Mouse (Mus musculus) liver, embryonic 14.5 days (tissue): ENCODE results near the gene Sec22a. TPM values are rescaled to one million over a fixed set of nuclear protein-coding genes. Genes with fewer than 3 reads are reported as not detected.

Experiments
- ATAC-seq: fragments of 200-750 bp; cut with Nextera tagmentation; 2 replicates; pipeline ENCODE4 v1.8.0; 2017; ENCODE audit warnings: moderate number of reproducible peaks, mild to moderate bottlenecking, moderate library complexity; ENCODE audit not compliant: insufficient read depth
- DNase-seq, 3 experiments: peaks; one replicate each; pipeline ENCODE4 v3.0.0-alpha.2; 2012 to 2013; ENCODE audit warnings: low read depth in 3 of 3, low spot score in 3 of 3
- H3K27ac ChIP-seq: fragments of 300-500 bp; sonication (generic); 2 replicates; pipeline ENCODE4 v1.5.1; 2014; ENCODE audit warnings: moderate library complexity, mild to moderate bottlenecking, control low read depth, inconsistent platforms
- H3K27me3 ChIP-seq: fragments of 300-500 bp; sonication (generic); 2 replicates; pipeline ENCODE4 v1.6.1; 2014; ENCODE audit warnings: mild to moderate bottlenecking, low read length, moderate library complexity; ENCODE audit not compliant: control insufficient read depth, insufficient read depth
- H3K36me3 ChIP-seq: fragments of 300-500 bp; sonication (generic); replicated peaks from 2 replicates; pipeline ENCODE4 v1.6.1; 2014; ENCODE audit warnings: low read depth; ENCODE audit not compliant: control insufficient read depth, insufficient read depth
- H3K4me1 ChIP-seq, 2 experiments: fragments of 200-500 bp in 1 of 2; fragments of 300-500 bp in 1 of 2; sonication (generic) in 1 of 2; replicated peaks; 2 replicates each; pipeline ENCODE4 v1.6.1; 2012 to 2014; ENCODE audit warnings: antibody characterized with exemption in 1 of 2, inconsistent platforms in 1 of 2, low read length in 1 of 2; ENCODE audit not compliant: control insufficient read depth in 2 of 2, insufficient read depth in 2 of 2
- H3K4me2 ChIP-seq: fragments of 300-500 bp; sonication (generic); 2 replicates; pipeline ENCODE4 v1.6.1; 2014; ENCODE audit warnings: low read depth, mild to moderate bottlenecking, control low read depth, moderate library complexity
- H3K4me3 ChIP-seq, 2 experiments: fragments of 200-500 bp in 1 of 2; fragments of 300-500 bp in 1 of 2; sonication (generic) in 1 of 2; 2 replicates each; pipeline ENCODE4 v1.5.1; 2012 to 2014; ENCODE audit warnings: low read depth in 2 of 2, low read length in 2 of 2, mild to moderate bottlenecking in 2 of 2, control low read depth in 1 of 2, inconsistent platforms in 1 of 2, moderate library complexity in 1 of 2; ENCODE audit not compliant: insufficient read depth in 1 of 2
- H3K9ac ChIP-seq: fragments of 300-500 bp; sonication (generic); replicated peaks from 2 replicates; pipeline ENCODE4 v1.6.1; 2014; ENCODE audit warnings: mild to moderate bottlenecking, control low read depth, moderate library complexity
- H3K9me3 ChIP-seq: fragments of 300-500 bp; sonication (generic); 2 replicates; pipeline ENCODE4 v1.6.1; 2016; ENCODE audit warnings: low read length, mixed read lengths; ENCODE audit not compliant: control insufficient read depth
- CTCF ChIP-seq: IDR thresholded peaks from 2 replicates; pipeline ENCODE4 v1.5.1; 2016; ENCODE audit warnings: antibody characterized with exemption, low read depth, control low read depth
- EP300 ChIP-seq: IDR thresholded peaks from 2 replicates; pipeline ENCODE4 v1.6.1; 2016; ENCODE audit warnings: antibody characterized with exemption, low read depth
- WGBS: fragments of 180-500 bp; shearing (Covaris S2); extraction: QIAGEN DNeasy Blood & Tissue Kit; methylation state at CpG from one replicate; pipeline ENCODE4 v1.1.7; 2014; ENCODE audit not compliant: insufficient replicate concordance; 5-methylcytosine and 5-hydroxymethylcytosine counted together
- polyA plus RNA-seq, 2 experiments: library from polyadenylated mRNA; depleted of rRNA in 1 of 2; stranded (reverse) in 1 of 2; unstranded in 1 of 2; fragments of >200 nt; fragmentation: Nextera tagmentation in 1 of 2; extraction: Ambion mirVana in 1 of 2; gene quantifications; 2 replicates each; pipeline versions ENCODE4 v1.2.1 to v1.2.3; 2012 to 2014

Sec22a gene
- polyA plus RNA-seq, 2 experiments = 2.7 to 11.9 TPM

DNA sequence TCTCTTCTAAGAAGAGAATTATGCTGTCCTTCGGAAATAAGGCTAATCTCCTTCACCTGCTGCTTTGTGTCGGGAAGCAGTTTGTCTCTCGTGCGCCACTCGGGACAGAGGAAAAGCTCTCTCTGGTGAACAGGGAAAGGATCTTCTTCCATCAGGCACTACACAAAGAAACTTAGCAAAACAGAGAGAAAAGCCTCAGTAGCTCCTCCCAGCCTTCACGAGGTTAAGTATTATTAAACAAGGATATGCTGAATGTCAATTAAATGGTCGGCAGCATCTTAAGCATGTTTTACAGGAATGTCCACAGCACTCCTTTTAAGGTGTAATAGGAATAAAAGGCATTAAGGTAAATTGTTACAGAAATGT is 328 bp upstream of the Sec22a start:
- H3K9ac ChIP-seq = no peak overlapping the region; the same call in 1 of the 2 replicates
- H3K36me3 ChIP-seq = no peaks in the 10 kb centered on the region
- ATAC-seq = no peak
- no peak overlapping the region for H3K27ac ChIP-seq
- H3K27me3 ChIP-seq = no peaks in the 10 kb centered on the region
- TF ChIP-seq CTCF (no peak), EP300 (no peak; the same call in 1 of the 2 replicates)
- WGBS = 0% methylated on average over 7 of the region's 7 CpGs
- peak overlapping the region; percentile 84 for H3K4me2 ChIP-seq
- no peaks in the 10 kb centered on the region for H3K9me3 ChIP-seq
- H3K4me1 ChIP-seq = peaks cover 4 to 8% of the 10 kb centered on the region in 2 experiments; a peak in 3 of 4 replicates
- no peak for DNase-seq
- peak overlapping the region; percentile 62 to 75 for H3K4me3 ChIP-seq

DNA sequence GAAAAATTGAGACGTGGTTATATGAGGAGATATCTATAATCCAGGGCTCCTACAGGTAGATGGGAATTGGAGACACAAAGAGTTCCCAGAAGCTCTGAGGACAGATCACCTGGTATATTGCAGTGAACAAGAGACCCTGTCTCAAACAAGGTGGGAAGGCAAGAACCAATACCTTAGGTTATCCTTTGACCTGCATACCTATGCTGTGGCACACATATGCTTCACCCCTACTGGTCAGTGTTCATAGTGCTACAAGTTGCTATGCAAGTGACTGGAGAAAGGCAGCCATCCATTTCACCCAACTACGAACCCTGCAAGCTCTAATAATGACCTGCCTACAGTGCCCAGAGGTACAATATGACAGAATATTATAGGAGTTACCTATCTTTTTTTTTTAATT is 1.5 kb downstream of the Sec22a start:
- TF ChIP-seq CTCF = no peak
- no peak for TF ChIP-seq EP300
- WGBS = 74% methylated on average over 2 of the region's 2 CpGs

DNA sequence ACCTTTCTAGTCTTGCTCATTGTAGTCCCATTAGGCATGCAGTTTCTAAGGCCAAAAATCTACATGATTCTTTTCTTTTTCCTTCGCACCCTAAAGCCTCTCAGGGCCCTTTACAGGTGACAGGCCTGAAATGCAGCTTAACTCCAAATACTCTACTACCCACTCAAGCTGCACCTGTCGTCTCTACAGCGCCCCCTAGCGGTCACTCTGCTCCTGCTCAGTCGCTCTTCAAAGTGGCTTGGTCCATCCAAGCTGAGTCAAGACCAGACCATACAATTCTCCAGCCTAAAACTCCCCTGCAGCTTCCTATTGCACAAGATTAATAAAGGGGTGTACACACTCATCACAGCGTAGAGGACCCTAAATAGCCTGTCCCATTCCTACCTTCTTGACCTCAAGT is 3.1 kb downstream of the Sec22a start:
- Histone ChIP-seq H3K27me3 (no peaks in the 10 kb centered on the region), H3K27ac (no peak overlapping the region), H3K9ac (no peak overlapping the region), H3K36me3 (no peaks in the 10 kb centered on the region), H3K4me2 (no peak overlapping the region), H3K4me3 (no peak overlapping the region), H3K4me1 (peaks cover 4 to 8% of the 10 kb centered on the region in 2 experiments; a peak in 3 of 4 replicates), H3K9me3 (no peaks in the 10 kb centered on the region)
- ATAC-seq = no peak
- TF ChIP-seq CTCF (peak; percentile 93), EP300 (no peak)
- DNase-seq = peak; percentile 38 to 52 (median 49)
- WGBS = 23% methylated on average over 6 of the region's 6 CpGs

More for the DNA sequence above, 1.5 kb downstream of the Sec22a start:
- no peak for DNase-seq
- Histone ChIP-seq H3K4me1 (peaks cover 4 to 8% of the 10 kb centered on the region in 2 experiments; a peak in 3 of 4 replicates), H3K9me3 (no peaks in the 10 kb centered on the region), H3K9ac (no peak overlapping the region), H3K27ac (no peak overlapping the region), H3K36me3 (no peaks in the 10 kb centered on the region), H3K4me3 (no peak overlapping the region), H3K27me3 (no peaks in the 10 kb centered on the region), H3K4me2 (no peak overlapping the region; the same call in 1 of the 2 replicates)
- ATAC-seq = no peak

DNA sequence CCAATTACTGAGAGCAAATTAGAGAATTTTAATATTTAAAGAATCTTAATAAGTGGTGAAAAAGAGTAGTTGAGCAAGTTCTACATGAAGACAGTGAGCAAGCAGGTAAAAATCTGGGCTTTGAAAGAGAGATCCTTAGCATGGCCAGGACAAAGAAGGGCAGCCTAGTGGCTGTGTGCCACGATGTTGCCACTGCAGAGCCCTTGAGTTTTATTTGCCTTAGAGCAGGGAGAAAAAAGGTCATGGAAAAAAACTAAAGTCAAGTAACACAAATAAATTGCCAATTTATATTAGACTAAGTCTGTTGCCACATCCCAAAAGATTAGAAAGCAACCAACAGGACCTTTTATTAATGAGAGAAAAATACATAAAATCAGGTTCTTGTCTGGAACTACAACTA is 6.3 kb downstream of the Sec22a start:
- H3K4me3 ChIP-seq = no peak overlapping the region
- H3K4me2 ChIP-seq = no peak overlapping the region
- H3K27ac ChIP-seq = no peak overlapping the region
- ATAC-seq = no peak
- TF ChIP-seq CTCF = no peak
- H3K36me3 ChIP-seq = no peaks in the 10 kb centered on the region
- WGBS = 78% methylated on average over 1 of the region's 1 CpGs
- H3K9ac ChIP-seq = no peak overlapping the region
- DNase-seq = no peak
- H3K27me3 ChIP-seq = no peaks in the 10 kb centered on the region
- H3K9me3 ChIP-seq = no peaks in the 10 kb centered on the region
- no peaks in the 10 kb centered on the region for H3K4me1 ChIP-seq

DNA sequence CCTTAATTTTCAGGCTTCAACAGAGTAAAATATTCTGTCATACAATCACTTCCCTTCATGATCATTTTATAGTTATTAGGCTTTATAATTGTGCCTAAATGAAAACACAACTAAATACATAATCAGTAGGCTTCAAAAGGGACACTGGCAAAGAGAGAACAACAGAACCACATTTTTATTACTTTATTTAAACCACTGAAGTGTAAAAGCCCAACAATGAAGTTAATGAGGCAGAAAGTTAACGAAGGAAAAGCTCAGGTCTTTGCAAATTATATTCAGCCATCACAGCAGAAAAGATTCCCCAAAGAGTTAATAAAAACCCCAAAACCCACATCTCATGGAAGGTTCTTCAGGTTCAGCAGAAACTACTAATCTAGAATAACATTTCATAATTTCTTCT is 33.3 kb downstream of the Sec22a start:
- no peak overlapping the region for H3K4me2 ChIP-seq
- no peaks in the 10 kb centered on the region for H3K9me3 ChIP-seq
- H3K9ac ChIP-seq = no peak overlapping the region
- no peak overlapping the region for H3K27ac ChIP-seq
- H3K4me3 ChIP-seq = no peak overlapping the region
- ATAC-seq (no peak), DNase-seq (no peak)
- no peaks in the 10 kb centered on the region for H3K4me1 ChIP-seq
- H3K36me3 ChIP-seq = no peaks in the 10 kb centered on the region
- 74% methylated on average over 1 of the region's 1 CpGs for WGBS
- TF ChIP-seq EP300 (no peak), CTCF (no peak)
- H3K27me3 ChIP-seq = no peaks in the 10 kb centered on the region
